Mouse (Mus musculus) intestine, postnatal 0 days (tissue): Measurements from ENCODE around the gene Pid1. TPM values are rescaled to one million over a fixed set of nuclear protein-coding genes. Genes with fewer than 3 reads are reported as not detected.

Source experiments
- ATAC-seq: fragments of 200-750 bp; cut with Nextera tagmentation; 2 replicates; pipeline ENCODE4 v1.8.0; 2017; ENCODE audit warnings: mild to moderate bottlenecking, moderate TSS enrichment, moderate library complexity
- H3K27ac ChIP-seq: fragments of 300-500 bp; sonication (generic); 2 replicates; pipeline ENCODE4 v1.5.1; 2014; ENCODE audit warnings: mild to moderate bottlenecking, low read depth, low read length, moderate library complexity
- H3K27me3 ChIP-seq: fragments of 300-500 bp; sonication (generic); replicated peaks from 2 replicates; pipeline ENCODE4 v1.6.1; 2014; ENCODE audit warnings: low read length, mixed read lengths; ENCODE audit not compliant: control insufficient read depth, insufficient read depth
- H3K36me3 ChIP-seq: fragments of 300-500 bp; sonication (generic); 2 replicates; pipeline ENCODE4 v1.6.1; 2014; ENCODE audit warnings: mild to moderate bottlenecking, moderate library complexity; ENCODE audit not compliant: control insufficient read depth, insufficient read depth
- H3K4me1 ChIP-seq: fragments of 300-500 bp; sonication (generic); replicated peaks from 2 replicates; pipeline ENCODE4 v1.6.1; 2014; ENCODE audit warnings: antibody characterized with exemption, low read length, mixed read lengths; ENCODE audit not compliant: control insufficient read depth, insufficient read depth
- H3K4me2 ChIP-seq: fragments of 300-500 bp; sonication (generic); replicated peaks from 2 replicates; pipeline ENCODE4 v1.6.1; 2014; ENCODE audit warnings: low read depth, mild to moderate bottlenecking, moderate library complexity
- H3K4me3 ChIP-seq: fragments of 300-500 bp; sonication (generic); 2 replicates; pipeline ENCODE4 v1.5.1; 2014; ENCODE audit warnings: low read depth, low read length
- H3K9ac ChIP-seq: fragments of 300-500 bp; sonication (generic); 2 replicates; pipeline ENCODE4 v1.6.1; 2014; ENCODE audit warnings: mild to moderate bottlenecking, low read depth, low read length
- H3K9me3 ChIP-seq: fragments of 300-500 bp; sonication (generic); 2 replicates; pipeline ENCODE4 v1.6.1; 2016; ENCODE audit warnings: mixed run types; ENCODE audit not compliant: control insufficient read depth
- CTCF ChIP-seq: sonication (generic); IDR thresholded peaks from 2 replicates; pipeline ENCODE4 v1.5.1; 2016; ENCODE audit warnings: low read depth, mild to moderate bottlenecking, control low read depth, antibody characterized with exemption, moderate library complexity
- WGBS: fragments of 180-500 bp; shearing (Covaris S2); extraction: QIAGEN DNeasy Blood & Tissue Kit; methylation state at CpG from one replicate; pipeline ENCODE4 v1.1.7; 2014; 5-methylcytosine and 5-hydroxymethylcytosine counted together
- polyA plus RNA-seq: library from polyadenylated mRNA; unstranded; fragments of >200 nt; fragmentation: Nextera tagmentation; extraction: Ambion mirVana; gene quantifications from 2 replicates; pipeline ENCODE4 v1.2.1, GENCODE M21; 2015

The Pid1 gene
- polyA plus RNA-seq, 1 experiment from 2014 or later, result 35.1 TPM

DNA sequence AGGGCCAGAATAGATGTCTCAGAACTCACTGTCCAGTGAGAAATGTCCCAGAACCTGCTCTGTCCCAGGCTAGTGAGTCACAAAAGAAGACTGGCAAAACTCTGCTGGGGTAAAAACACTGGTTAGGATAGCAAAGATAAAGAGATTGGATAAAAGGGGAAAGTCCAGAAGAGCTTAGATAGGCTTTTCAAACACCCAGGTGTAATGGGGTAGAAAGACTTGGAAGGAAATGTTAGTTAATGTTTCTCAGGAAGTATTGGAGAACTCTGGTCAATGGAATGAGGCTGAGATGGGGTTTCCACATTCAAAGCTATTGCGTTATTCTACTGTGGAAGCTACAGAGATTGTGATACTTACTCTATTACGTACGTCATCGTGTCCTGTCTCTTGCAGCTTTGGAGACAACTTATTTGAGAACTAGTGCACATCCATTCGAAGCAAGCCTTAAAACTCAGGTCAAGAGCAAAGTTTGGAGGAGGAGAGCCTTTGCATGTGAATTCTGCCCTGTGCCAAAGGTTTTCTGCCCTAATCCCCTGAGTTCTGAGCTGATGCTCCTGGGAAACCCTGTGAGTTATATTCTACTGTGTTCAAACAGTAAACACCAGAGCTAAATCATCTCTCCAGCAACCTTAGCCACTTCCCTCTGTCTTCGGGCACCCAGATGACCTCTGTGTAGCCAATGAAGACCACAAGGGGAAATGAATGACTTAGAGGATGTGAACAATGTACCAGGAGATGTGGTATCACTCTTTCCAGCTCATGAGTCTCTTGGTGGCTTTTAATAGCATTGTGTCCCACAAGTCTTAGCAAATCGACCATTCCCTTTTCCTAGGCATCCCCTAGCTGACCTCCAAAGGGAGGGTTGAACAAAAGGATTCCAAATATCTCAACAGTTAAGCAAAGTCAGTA is 1.0 kb downstream of the Pid1 start:
- TF ChIP-seq CTCF, result no peak
- H3K9ac ChIP-seq, result no peak overlapping the region
- ATAC-seq, result peak; percentile 41

DNA sequence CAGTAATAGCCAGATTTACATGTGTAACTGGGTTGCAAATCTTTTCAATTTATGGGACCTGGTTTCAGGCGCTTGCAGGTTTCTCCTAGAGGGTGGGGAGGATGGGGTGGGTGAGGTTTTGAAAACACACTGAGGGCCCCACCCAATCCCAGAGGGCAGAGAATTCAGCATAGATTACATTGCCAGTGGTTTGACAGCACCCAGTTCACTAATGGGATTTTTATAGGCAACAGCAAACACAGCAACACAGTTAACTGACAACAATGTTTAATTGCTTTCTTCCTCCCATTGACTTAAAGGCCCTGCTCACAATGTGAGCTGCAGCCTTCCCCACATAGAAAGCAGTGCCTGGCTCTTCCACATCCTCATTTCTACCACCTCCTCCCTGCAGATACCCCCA is 1.8 kb downstream of the Pid1 start:
- H3K27ac ChIP-seq, result peak overlapping the region; percentile 46; the same call in 1 of the 2 replicates
- no peaks in the 10 kb centered on the region for H3K9me3 ChIP-seq
- H3K9ac ChIP-seq, result no peak overlapping the region
- no peak overlapping the region for H3K4me3 ChIP-seq
- 38% methylated on average over 1 of the region's 1 CpGs for whole genome bisulfite sequencing
- H3K27me3 ChIP-seq, result no peaks in the 10 kb centered on the region
- peak; percentile 3; the same call in 1 of the 2 replicates for ATAC-seq
- no peak overlapping the region for H3K4me2 ChIP-seq
- no peak for TF ChIP-seq CTCF
- H3K4me1 ChIP-seq, result peaks cover 11% of the 10 kb centered on the region; the same call in 1 of the 2 replicates
- no peaks in the 10 kb centered on the region for H3K36me3 ChIP-seq

More for the DNA sequence above, 1.0 kb downstream of the Pid1 start:
- Histone ChIP-seq H3K4me1 (peaks cover 11% of the 10 kb centered on the region; the same call in 1 of the 2 replicates), H3K4me2 (no peak overlapping the region), H3K36me3 (no peaks in the 10 kb centered on the region), H3K27ac (peak overlapping the region; percentile 54; the same call in 1 of the 2 replicates), H3K27me3 (no peaks in the 10 kb centered on the region), H3K4me3 (no peak overlapping the region), H3K9me3 (no peaks in the 10 kb centered on the region)
- 57% methylated on average over 7 of the region's 7 CpGs for WGBS

- no peak for TF ChIP-seq CTCF
- no peaks in the 10 kb centered on the region for H3K36me3 ChIP-seq
- peaks cover 11% of the 10 kb centered on the region; the same call in 1 of the 2 replicates for H3K4me1 ChIP-seq
- H3K27me3 ChIP-seq, result no peaks in the 10 kb centered on the region
- no peak overlapping the region for H3K4me3 ChIP-seq
- ATAC-seq, result peak; percentile 86
- H3K9me3 ChIP-seq, result no peaks in the 10 kb centered on the region
- no peak overlapping the region for H3K4me2 ChIP-seq
- H3K27ac ChIP-seq, result peak overlapping the region; percentile 46; the same call in 1 of the 2 replicates
- 37% methylated on average over 3 of the region's 3 CpGs for WGBS
- no peak overlapping the region for H3K9ac ChIP-seq
These were observed 2.6 kb downstream of the Pid1 start for GRCm38 (mm10) chr1:84361389-84361788.

DNA sequence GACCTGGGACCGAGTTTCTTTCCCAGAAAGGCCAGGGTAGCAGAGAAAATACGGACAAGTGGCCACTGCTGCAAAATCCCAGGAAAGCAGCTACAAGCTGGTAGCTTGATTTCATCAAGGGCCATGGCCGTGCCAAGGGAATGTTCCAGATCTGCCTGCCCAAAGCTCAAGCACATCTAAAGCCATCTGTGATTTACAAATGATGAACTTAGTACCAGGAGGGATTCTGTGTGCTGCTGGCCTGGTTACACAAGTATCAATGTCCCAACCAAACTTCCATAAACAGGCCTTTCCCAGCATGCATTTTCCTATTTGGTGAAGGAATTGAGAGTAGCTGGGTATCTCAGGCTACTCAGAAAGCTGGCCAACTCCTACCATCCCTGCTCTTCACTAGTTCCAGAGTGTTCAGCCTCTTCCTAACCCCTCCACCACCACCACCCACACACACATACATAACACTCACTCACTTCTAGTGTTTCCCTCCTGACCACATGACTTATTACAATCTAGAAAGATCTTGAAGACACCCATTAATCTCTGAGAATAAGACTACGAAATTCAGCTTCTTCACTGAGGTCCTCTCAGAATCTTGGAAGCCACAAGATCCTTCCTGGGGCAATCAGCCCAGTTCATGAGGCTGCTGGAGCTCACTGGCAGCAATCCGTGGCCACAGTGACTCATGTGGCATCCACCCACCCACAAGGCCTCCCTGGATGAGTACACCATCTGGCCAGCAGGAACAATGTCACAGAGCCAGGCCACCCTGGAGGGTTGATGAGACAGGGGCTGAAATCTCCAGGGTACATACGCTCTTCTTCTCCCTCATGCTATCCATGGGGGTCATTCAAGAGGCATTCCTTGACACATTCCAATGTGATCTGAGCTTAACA is 4.1 kb downstream of the Pid1 start:
- no peak for ATAC-seq
- 85% methylated on average over 6 of the region's 6 CpGs for WGBS
- Histone ChIP-seq H3K9ac (no peak overlapping the region), H3K9me3 (no peaks in the 10 kb centered on the region), H3K4me1 (peaks cover 11% of the 10 kb centered on the region; the same call in 1 of the 2 replicates), H3K27ac (no peak overlapping the region), H3K4me3 (no peak overlapping the region), H3K4me2 (no peak overlapping the region), H3K27me3 (no peaks in the 10 kb centered on the region), H3K36me3 (no peaks in the 10 kb centered on the region)
- no peak for TF ChIP-seq CTCF

- Histone ChIP-seq H3K27me3 (no peaks in the 10 kb centered on the region), H3K4me1 (no peaks in the 10 kb centered on the region), H3K9ac (no peak overlapping the region), H3K36me3 (no peaks in the 10 kb centered on the region), H3K9me3 (no peaks in the 10 kb centered on the region), H3K27ac (no peak overlapping the region), H3K4me3 (no peak overlapping the region), H3K4me2 (no peak overlapping the region)
- no peak for ATAC-seq
- 83% methylated on average over 5 of the region's 5 CpGs for WGBS
- no peak for TF ChIP-seq CTCF
These were observed 6.8 kb downstream of the Pid1 start for GRCm38 (mm10) chr1:84357216-84357615.

GRCm38 (mm10) chr1:84350262-84350661 is 13.7 kb downstream of the Pid1 start:
- peak overlapping the region; percentile 15; the same call in 1 of the 2 replicates for H3K27ac ChIP-seq
- 53% methylated on average over 2 of the region's 2 CpGs for WGBS
- H3K9ac ChIP-seq, result no peak overlapping the region
- H3K9me3 ChIP-seq, result no peaks in the 10 kb centered on the region
- H3K4me1 ChIP-seq, result 0 out of 2 replicates have a peak, but pooled peaks cover 3% of the 10 kb centered on the region
- no peak overlapping the region for H3K4me2 ChIP-seq
- H3K36me3 ChIP-seq, result no peaks in the 10 kb centered on the region
- ATAC-seq, result no peak
- TF ChIP-seq CTCF, result no peak
- H3K27me3 ChIP-seq, result no peaks in the 10 kb centered on the region
- no peak overlapping the region for H3K4me3 ChIP-seq
